Mouse (Mus musculus) mouse trophoblast stem cell (cell line): ENCODE results near the gene Atp5l.

Experiments used
- in situ Hi-C, 2 experiments: fragments of 300-500 bp; cut with MseI, MboI; formaldehyde crosslinking; loops; 2 replicates in 1 of 2; 3 replicates in 1 of 2; pipeline ENCODE4 v1.15.1; 2025

The Atp5l gene

GRCm38 (mm10) chr9:44892664-44893063 is 27.9 kb downstream of the Atp5l start:
- in situ Hi-C loops, result no loop called here

- in situ Hi-C loops, result no loop called here
These were observed 29.3 kb downstream of the Atp5l start for GRCm38 (mm10) chr9:44891210-44891609.

- in situ Hi-C loops, result no loop called here
These were observed 30.4 kb downstream of the Atp5l start for GRCm38 (mm10) chr9:44890122-44890521.

GRCm38 (mm10) chr9:44888114-44888624 is 32.4 kb downstream of the Atp5l start:
- in situ Hi-C loops, result no loop called here

GRCm38 (mm10) chr9:44882981-44883569 is 37.5 kb downstream of the Atp5l start:
- in situ Hi-C loops, result no loop called here

GRCm38 (mm10) chr9:44882436-44882980 is 38.0 kb downstream of the Atp5l start:
- in situ Hi-C loops, result no loop called here

- in situ Hi-C loops, result no loop called here
These were observed 38.6 kb downstream of the Atp5l start for GRCm38 (mm10) chr9:44881941-44882435.

GRCm38 (mm10) chr9:44881221-44881871 is 39.2 kb downstream of the Atp5l start, which contains the start of gene Kmt2a:
Kmt2a (minus strand) TSS chr9:44881296.
- in situ Hi-C loops, result no loop called here

- in situ Hi-C loops, result no loop called here
These were observed 40.0 kb downstream of the Atp5l start for GRCm38 (mm10) chr9:44880309-44881081.

GRCm38 (mm10) chr9:44879694-44880271 is 40.8 kb downstream of the Atp5l start:
- in situ Hi-C loops, result no loop called here

GRCm38 (mm10) chr9:44878776-44879500 is 41.6 kb downstream of the Atp5l start:
- in situ Hi-C loops, result no loop called here

GRCm38 (mm10) chr9:44877686-44878085 is 42.9 kb downstream of the Atp5l start:
- in situ Hi-C loops, result no loop called here

- in situ Hi-C loops, result no loop called here
These were observed 45.1 kb downstream of the Atp5l start for GRCm38 (mm10) chr9:44875476-44875875.

- in situ Hi-C loops, result no loop called here
These were observed 46.3 kb downstream of the Atp5l start for GRCm38 (mm10) chr9:44874198-44874597.

GRCm38 (mm10) chr9:44873665-44874064 is 46.9 kb downstream of the Atp5l start:
- in situ Hi-C loops, result no loop called here

- in situ Hi-C loops, result no loop called here
These were observed 52.0 kb downstream of the Atp5l start for GRCm38 (mm10) chr9:44868336-44869094.

- in situ Hi-C loops, result no loop called here
These were observed 52.9 kb downstream of the Atp5l start for GRCm38 (mm10) chr9:44867664-44868063.

- in situ Hi-C loops, result no loop called here
These were observed 53.9 kb downstream of the Atp5l start for GRCm38 (mm10) chr9:44866501-44867240.
